Mouse (Mus musculus): ENCODE results near the gene Arhgap23. TPM values are rescaled to one million over a fixed set of nuclear protein-coding genes. Genes with fewer than 3 reads are reported as not detected.

Arhgap23 gene
- total and polyA plus RNA-seq, 2 experiments from 2014 or later: 9.6 to 80.2 TPM

DNA sequence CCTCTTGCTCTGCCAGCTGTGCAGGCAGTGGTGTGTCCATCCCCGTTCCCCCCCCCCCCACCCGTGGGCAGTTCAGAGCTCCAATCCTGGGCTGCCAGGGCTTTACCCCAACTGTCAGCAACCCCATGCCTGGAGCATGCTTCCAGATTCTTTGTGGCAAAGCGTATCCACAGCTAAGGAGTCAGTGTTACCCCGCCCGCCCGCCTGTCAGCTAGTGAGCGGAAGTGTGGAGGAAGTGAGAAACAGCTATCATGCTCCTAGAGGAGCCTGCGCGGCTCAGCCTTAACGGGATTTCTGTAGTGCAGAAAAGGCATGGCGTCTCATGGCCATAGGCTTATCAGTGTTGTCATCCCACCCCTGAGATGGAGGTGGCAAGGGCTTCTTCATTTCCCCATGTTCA lies 21.2 kb upstream of the Arhgap23 start:
- 88% methylated on average over 11 of the region's 11 CpGs for WGBS
- peaks cover 66% of the 10 kb centered on the region for H3K36me3 ChIP-seq (ENCODE audit: insufficient read depth, low read length)
- H3K4me3 ChIP-seq (ENCODE audit: low read depth, low read length): no peak overlapping the region
- H3K9ac ChIP-seq (replicated peaks; ENCODE audit: low read length, poor library complexity, severe bottlenecking): no peak overlapping the region
- TF ChIP-seq CTCF (IDR thresholded peaks at IDR 0.05): no peak
- H3K27ac ChIP-seq (ENCODE audit: low read depth, low read length): no peak overlapping the region
- H3K4me2 ChIP-seq (ENCODE audit: low read depth, low read length, poor library complexity, severe bottlenecking): no peak overlapping the region
- H3K4me1 ChIP-seq (ENCODE audit: insufficient read depth, low read length): no peaks in the 10 kb centered on the region
- H3K27me3 ChIP-seq (ENCODE audit: insufficient read depth, low read length): no peaks in the 10 kb centered on the region
- ATAC-seq (ENCODE audit: low FRiP score) (no peak), DNase-seq (ENCODE audit: low spot score) (no peak)
- H3K9me3 ChIP-seq (ENCODE audit: low read length): no peaks in the 10 kb centered on the region

DNA sequence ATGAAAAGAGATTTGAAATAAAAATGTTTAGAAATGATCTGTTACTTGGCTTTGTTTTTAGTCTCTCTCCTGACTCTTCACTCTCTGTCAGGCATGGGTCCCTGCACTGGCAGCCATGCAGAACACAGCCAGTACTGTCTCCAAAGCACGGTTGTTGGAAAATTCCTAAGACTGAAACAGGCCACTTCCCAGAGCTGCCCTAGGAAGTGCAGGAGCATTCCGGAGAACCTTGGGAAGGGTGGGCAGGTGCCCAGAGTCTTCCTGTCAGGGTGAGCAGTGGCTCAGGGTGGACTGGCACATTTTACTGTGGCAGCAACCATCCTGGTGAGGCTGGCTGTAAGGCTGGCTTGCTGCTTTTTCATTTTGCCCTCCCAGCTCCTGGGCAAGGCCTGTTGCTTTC lies 16.8 kb upstream of the Arhgap23 start:
- no peak for DNase-seq (ENCODE audit: low spot score)
- Histone ChIP-seq H3K9ac (replicated peaks; ENCODE audit: low read length, poor library complexity, severe bottlenecking) (no peak overlapping the region), H3K4me3 (ENCODE audit: low read depth, low read length) (no peak overlapping the region), H3K4me2 (ENCODE audit: low read depth, low read length, poor library complexity, severe bottlenecking) (no peak overlapping the region), H3K9me3 (ENCODE audit: low read length) (no peaks in the 10 kb centered on the region), H3K27me3 (ENCODE audit: insufficient read depth, low read length) (no peaks in the 10 kb centered on the region), H3K4me1 (ENCODE audit: insufficient read depth, low read length) (no peaks in the 10 kb centered on the region), H3K27ac (ENCODE audit: low read depth, low read length) (no peak overlapping the region), H3K36me3 (ENCODE audit: insufficient read depth, low read length) (peaks cover 30% of the 10 kb centered on the region)
- TF ChIP-seq CTCF (IDR thresholded peaks at IDR 0.05): no peak
- 83% methylated on average over 2 of the region's 2 CpGs for WGBS
- ATAC-seq (ENCODE audit: low FRiP score): no peak

DNA sequence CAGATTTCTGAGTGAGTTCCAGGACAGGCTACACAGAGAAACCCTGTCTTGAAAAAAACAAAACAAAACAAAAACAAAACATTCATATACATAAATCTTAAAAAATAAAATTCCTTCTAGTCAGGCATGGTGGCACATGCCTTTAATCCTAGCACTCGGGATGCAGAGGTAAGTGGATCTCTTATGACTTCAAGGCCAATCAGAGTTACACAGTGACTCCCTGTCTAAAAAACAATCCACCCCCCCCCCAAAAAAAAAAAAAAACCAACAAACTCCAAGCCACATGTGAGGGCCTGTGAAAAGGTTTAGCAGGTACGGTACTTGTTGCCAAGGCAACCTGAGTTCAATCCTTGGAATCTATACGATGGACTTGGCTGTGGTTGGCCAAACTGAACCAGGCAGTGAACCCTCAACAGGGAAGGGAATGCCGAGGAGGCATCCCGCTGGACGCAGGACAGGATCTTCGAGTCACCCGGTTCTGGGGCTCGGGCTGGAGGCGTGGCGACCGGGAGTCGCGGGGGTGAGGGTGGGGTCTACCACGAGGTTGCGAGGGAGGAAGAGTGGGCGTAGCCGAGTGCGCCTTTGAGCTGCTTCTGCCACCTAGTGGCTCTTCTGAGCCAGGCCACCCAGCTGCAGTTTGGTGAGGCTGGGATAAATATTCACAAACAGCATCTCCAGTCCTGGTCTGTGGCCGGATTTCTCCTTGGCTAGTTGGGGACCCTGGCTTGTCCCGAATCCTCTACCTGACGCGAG lies 15.2 kb upstream of the Arhgap23 start:
- Histone ChIP-seq H3K4me2 (ENCODE audit: low read depth, low read length, poor library complexity, severe bottlenecking) (peak overlapping the region; percentile 63), H3K9ac (replicated peaks; ENCODE audit: low read length, poor library complexity, severe bottlenecking) (peak overlapping the region; percentile 33; the same call in 1 of the 2 replicates), H3K4me3 (ENCODE audit: low read depth, low read length) (peak overlapping the region; percentile 34), H3K36me3 (ENCODE audit: insufficient read depth, low read length) (peaks cover 15% of the 10 kb centered on the region), H3K4me1 (ENCODE audit: insufficient read depth, low read length) (no peaks in the 10 kb centered on the region), H3K27ac (ENCODE audit: low read depth, low read length) (peak overlapping the region; percentile 48), H3K27me3 (ENCODE audit: insufficient read depth, low read length) (no peaks in the 10 kb centered on the region), H3K9me3 (ENCODE audit: low read length) (no peaks in the 10 kb centered on the region)
- TF ChIP-seq CTCF (IDR thresholded peaks at IDR 0.05): peak; percentile 95
- DNase-seq (ENCODE audit: low spot score) (peak; percentile 93), ATAC-seq (ENCODE audit: low FRiP score) (peak; percentile 72)
- 3% methylated on average over 23 of the region's 23 CpGs for whole genome bisulfite sequencing

DNA sequence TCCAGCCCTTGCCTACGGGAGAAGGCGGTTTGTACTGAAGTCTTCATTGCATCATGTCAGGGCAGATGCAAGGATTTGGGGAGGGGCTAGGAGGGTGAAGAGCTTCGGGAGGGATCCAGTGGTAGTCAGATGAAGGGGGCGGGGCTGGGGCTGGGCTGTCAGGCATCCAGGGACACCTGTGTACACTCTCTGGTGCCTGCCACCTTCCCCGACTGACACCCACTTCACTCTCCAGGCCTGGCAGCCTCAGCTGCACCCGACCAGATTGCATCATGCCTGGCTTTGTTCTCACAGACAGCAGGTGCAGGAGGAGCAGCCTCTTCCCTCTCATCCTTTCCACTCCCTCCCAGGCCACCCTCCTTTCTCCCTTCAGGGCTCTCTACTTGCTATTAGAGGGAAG lies 14.3 kb upstream of the Arhgap23 start:
- H3K9me3 ChIP-seq (ENCODE audit: low read length): no peaks in the 10 kb centered on the region
- H3K4me1 ChIP-seq (ENCODE audit: insufficient read depth, low read length): peaks cover 3% of the 10 kb centered on the region; the same call in 1 of the 2 replicates
- 16% methylated on average over 6 of the region's 6 CpGs for WGBS
- peaks cover 8% of the 10 kb centered on the region for H3K36me3 ChIP-seq (ENCODE audit: insufficient read depth, low read length)
- H3K4me2 ChIP-seq (ENCODE audit: low read depth, low read length, poor library complexity, severe bottlenecking): no peak overlapping the region
- DNase-seq (ENCODE audit: low spot score) (peak; percentile 61), ATAC-seq (ENCODE audit: low FRiP score) (peak; percentile 24; the same call in 1 of the 2 replicates)
- H3K9ac ChIP-seq (replicated peaks; ENCODE audit: low read length, poor library complexity, severe bottlenecking): 0 out of 2 replicates have a peak overlapping the region, but pooled peaks have one; percentile 0
- no peak for TF ChIP-seq CTCF (IDR thresholded peaks at IDR 0.05)
- no peaks in the 10 kb centered on the region for H3K27me3 ChIP-seq (ENCODE audit: insufficient read depth, low read length)
- H3K4me3 ChIP-seq (ENCODE audit: low read depth, low read length): no peak overlapping the region
- H3K27ac ChIP-seq (ENCODE audit: low read depth, low read length): peak overlapping the region; percentile 48

DNA sequence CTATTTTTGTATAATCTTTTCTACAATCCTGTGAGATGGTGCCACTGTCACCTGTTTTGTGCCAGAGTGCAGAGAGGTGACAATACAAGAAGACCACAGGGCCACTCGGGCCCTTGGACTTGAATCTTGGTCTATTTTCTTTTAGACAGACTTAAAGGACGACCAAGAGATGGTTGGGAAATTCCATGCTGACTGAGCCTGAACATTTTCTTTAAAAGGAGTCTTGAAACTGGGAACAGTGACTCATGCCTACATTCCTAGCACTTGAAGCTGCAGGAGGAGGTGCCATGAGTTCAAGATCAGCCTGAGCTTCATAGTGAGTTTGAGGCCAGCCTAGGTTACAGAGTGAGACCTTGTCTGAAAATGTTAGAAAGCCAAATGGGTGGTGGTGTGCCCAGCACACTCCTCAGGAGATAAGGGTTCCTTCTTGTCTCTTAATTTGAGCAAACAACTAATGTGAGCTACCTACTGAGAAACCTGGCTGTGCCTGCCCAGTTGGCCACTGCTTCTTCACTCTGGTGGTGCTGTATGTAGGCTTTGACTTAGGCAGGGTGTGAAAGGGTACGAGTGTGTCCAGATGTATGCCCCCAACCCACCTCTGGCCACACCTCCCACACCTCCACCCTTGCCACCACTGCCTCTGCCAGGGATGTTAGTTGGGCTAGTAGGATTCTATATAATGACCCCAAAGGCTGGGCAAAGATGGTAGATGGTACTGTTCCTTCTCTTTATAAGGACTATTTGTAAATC lies 13.5 kb upstream of the Arhgap23 start:
- no peak; the same call in 1 of the 2 replicates for TF ChIP-seq CTCF (IDR thresholded peaks at IDR 0.05)
- H3K27ac ChIP-seq (ENCODE audit: low read depth, low read length): peak overlapping the region; percentile 48
- ATAC-seq (ENCODE audit: low FRiP score) (no peak), DNase-seq (ENCODE audit: low spot score) (no peak)
- H3K4me3 ChIP-seq (ENCODE audit: low read depth, low read length): no peak overlapping the region
- no peaks in the 10 kb centered on the region for H3K27me3 ChIP-seq (ENCODE audit: insufficient read depth, low read length)
- peaks cover 10% of the 10 kb centered on the region for H3K4me1 ChIP-seq (ENCODE audit: insufficient read depth, low read length)
- H3K9ac ChIP-seq (replicated peaks; ENCODE audit: low read length, poor library complexity, severe bottlenecking): no peak overlapping the region
- WGBS: 86% methylated on average over 3 of the region's 3 CpGs
- peaks cover 3% of the 10 kb centered on the region; the same call in 1 of the 2 replicates for H3K36me3 ChIP-seq (ENCODE audit: insufficient read depth, low read length)
- H3K9me3 ChIP-seq (ENCODE audit: low read length): no peaks in the 10 kb centered on the region
- H3K4me2 ChIP-seq (ENCODE audit: low read depth, low read length, poor library complexity, severe bottlenecking): no peak overlapping the region

DNA sequence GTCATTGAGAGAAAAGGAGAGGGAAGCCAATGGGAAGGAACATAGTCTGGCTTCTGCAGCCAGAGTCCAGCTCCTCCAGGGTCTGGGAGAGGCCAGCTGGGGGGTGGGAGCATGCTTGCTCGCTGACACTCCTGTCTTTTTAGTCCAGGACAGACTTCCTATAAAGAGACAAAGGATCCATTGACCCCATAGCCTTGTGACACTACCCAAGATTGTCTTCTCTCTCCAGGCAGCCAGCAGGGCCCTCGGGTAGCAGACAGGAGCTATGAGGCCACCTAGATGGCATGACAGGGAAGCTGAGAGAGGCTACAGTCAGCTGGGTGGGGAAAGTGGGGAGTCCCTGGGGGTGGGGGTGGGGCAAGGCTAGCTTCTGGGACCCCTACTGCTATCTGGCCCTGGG lies 12.6 kb upstream of the Arhgap23 start:
- H3K4me1 ChIP-seq (ENCODE audit: insufficient read depth, low read length): peaks cover 14% of the 10 kb centered on the region
- 31% methylated on average over 2 of the region's 2 CpGs for WGBS
- TF ChIP-seq CTCF (IDR thresholded peaks at IDR 0.05): no peak

More for the DNA sequence above, 12.6 kb upstream of the Arhgap23 start:
- H3K9ac ChIP-seq (replicated peaks; ENCODE audit: low read length, poor library complexity, severe bottlenecking): no peak overlapping the region
- no peak overlapping the region for H3K27ac ChIP-seq (ENCODE audit: low read depth, low read length)
- no peak overlapping the region for H3K4me2 ChIP-seq (ENCODE audit: low read depth, low read length, poor library complexity, severe bottlenecking)
- no peaks in the 10 kb centered on the region for H3K27me3 ChIP-seq (ENCODE audit: insufficient read depth, low read length)
- H3K36me3 ChIP-seq (ENCODE audit: insufficient read depth, low read length): peaks cover 3% of the 10 kb centered on the region; the same call in 1 of the 2 replicates
- no peaks in the 10 kb centered on the region for H3K9me3 ChIP-seq (ENCODE audit: low read length)
- H3K4me3 ChIP-seq (ENCODE audit: low read depth, low read length): no peak overlapping the region
- no peak for ATAC-seq (ENCODE audit: low FRiP score)
- no peak for DNase-seq (ENCODE audit: low spot score)
